Mouse (Mus musculus) large intestine, adult 2 months (tissue): Measurements from ENCODE around the gene Dpp7. TPM values are rescaled to one million over a fixed set of nuclear protein-coding genes. Genes with fewer than 3 reads are reported as not detected.

Experiments used
- DNase-seq: peaks from one replicate; pipeline ENCODE4 v3.0.0-alpha.2; 2012; ENCODE audit warnings: low read depth, low spot score
- WGBS: fragments of 180-500 bp; shearing (Covaris S2); methylation state at CpG from one replicate; pipeline ENCODE4 v1.1.7; 2018; 5-methylcytosine and 5-hydroxymethylcytosine counted together
- polyA plus RNA-seq: library from polyadenylated mRNA; depleted of rRNA; stranded (reverse); fragments of >200 nt; gene quantifications from 2 replicates; pipeline ENCODE4 v1.2.3, GENCODE M21; 2012

Gene Dpp7
- polyA plus RNA-seq, 1 experiment = 24.2 TPM

GRCm38 (mm10) chr2:25371764-25372643 lies 15.8 kb upstream of the Dpp7 start, which contains the start of gene Sapcd2:
Gene Sapcd2 (plus strand): TSS chr2:25372321.
- DNase-seq = no peak
- 2% methylated on average over 65 of the region's 65 CpGs for WGBS

- DNase-seq = no peak
- WGBS = 91% methylated on average over 3 of the region's 3 CpGs
Measured at GRCm38 (mm10) chr2:25369996-25370395, 13.8 kb upstream of the Dpp7 start.

GRCm38 (mm10) chr2:25365091-25365761 lies 9.1 kb upstream of the Dpp7 start, which contains the start of gene Uap1l1:
Gene Uap1l1 (minus strand): TSS chr2:25365682.
- DNase-seq = no peak
- WGBS = under 1% methylated on average over 54 of the region's 54 CpGs

GRCm38 (mm10) chr2:25364761-25365090 lies 8.6 kb upstream of the Dpp7 start:
- no peak for DNase-seq
- WGBS = 38% methylated on average over 9 of the region's 9 CpGs

- 58% methylated on average over 4 of the region's 4 CpGs for WGBS
- DNase-seq = no peak
Measured at GRCm38 (mm10) chr2:25364313-25364712, 8.2 kb upstream of the Dpp7 start.

GRCm38 (mm10) chr2:25363478-25364178 lies 7.5 kb upstream of the Dpp7 start:
- peak; percentile 78 for DNase-seq
- 24% methylated on average over 13 of the region's 13 CpGs for WGBS

- 74% methylated on average over 4 of the region's 4 CpGs for WGBS
- no peak for DNase-seq
Measured at GRCm38 (mm10) chr2:25359848-25360247, 3.7 kb upstream of the Dpp7 start.

- no peak for DNase-seq
- 39% methylated on average over 18 of the region's 18 CpGs for WGBS
Measured at GRCm38 (mm10) chr2:25355419-25356066, 616 bp downstream of the Dpp7 start.

- 85% methylated on average over 6 of the region's 6 CpGs for WGBS
- no peak for DNase-seq
Measured at GRCm38 (mm10) chr2:25354211-25354610, 1.9 kb downstream of the Dpp7 start.

GRCm38 (mm10) chr2:25350701-25351100 lies 5.5 kb downstream of the Dpp7 start:
- DNase-seq = no peak
- 100% methylated on average over 3 of the region's 3 CpGs for WGBS

- DNase-seq = no peak
- WGBS = 93% methylated on average over 4 of the region's 4 CpGs
Measured at GRCm38 (mm10) chr2:25349499-25349898, 6.7 kb downstream of the Dpp7 start.

GRCm38 (mm10) chr2:25348162-25348561 lies 8.0 kb downstream of the Dpp7 start:
- 64% methylated on average over 7 of the region's 7 CpGs for WGBS
- DNase-seq = no peak

- 35% methylated on average over 6 of the region's 6 CpGs for WGBS
- DNase-seq = peak; percentile 42
Measured at GRCm38 (mm10) chr2:25338303-25338702, 17.9 kb downstream of the Dpp7 start.

- DNase-seq = no peak
- 67% methylated on average over 2 of the region's 2 CpGs for WGBS
Measured at GRCm38 (mm10) chr2:25333569-25333968, 22.6 kb downstream of the Dpp7 start.

- WGBS = under 1% methylated on average over 78 of the region's 78 CpGs
- peak; percentile 98 for DNase-seq
Measured at GRCm38 (mm10) chr2:25332286-25333160, 23.6 kb downstream of the Dpp7 start, which contains the start of gene Man1b1. Gene Man1b1 (plus strand): TSS chr2:25332338.

- WGBS = 43% methylated on average over 9 of the region's 9 CpGs
- no peak for DNase-seq
Measured at GRCm38 (mm10) chr2:25331470-25331869, 24.7 kb downstream of the Dpp7 start.

- WGBS = 37% methylated on average over 7 of the region's 7 CpGs
- DNase-seq = no peak
Measured at GRCm38 (mm10) chr2:25328440-25328839, 27.7 kb downstream of the Dpp7 start.

GRCm38 (mm10) chr2:25326036-25326435 lies 30.1 kb downstream of the Dpp7 start:
- WGBS = 58% methylated on average over 2 of the region's 2 CpGs
- DNase-seq = no peak

GRCm38 (mm10) chr2:25320084-25320483 lies 36.1 kb downstream of the Dpp7 start:
- no peak for DNase-seq
- WGBS = 35% methylated on average over 2 of the region's 2 CpGs
